Mouse (Mus musculus) ovary, adult 18-20 months (tissue): ENCODE measurements around the gene Gm20431.
"Not testable (repeated sequence)": the region's sequence is repeated elsewhere in the genome, so short reads cannot be mapped to it uniquely, and the experiment has no call there.

Source experiments
- DNase-seq: peaks from one replicate; pipeline ENCODE4 v3.0.0; 2022; ENCODE audit warnings: low spot score, mixed read lengths

Gm20431 gene

DNA sequence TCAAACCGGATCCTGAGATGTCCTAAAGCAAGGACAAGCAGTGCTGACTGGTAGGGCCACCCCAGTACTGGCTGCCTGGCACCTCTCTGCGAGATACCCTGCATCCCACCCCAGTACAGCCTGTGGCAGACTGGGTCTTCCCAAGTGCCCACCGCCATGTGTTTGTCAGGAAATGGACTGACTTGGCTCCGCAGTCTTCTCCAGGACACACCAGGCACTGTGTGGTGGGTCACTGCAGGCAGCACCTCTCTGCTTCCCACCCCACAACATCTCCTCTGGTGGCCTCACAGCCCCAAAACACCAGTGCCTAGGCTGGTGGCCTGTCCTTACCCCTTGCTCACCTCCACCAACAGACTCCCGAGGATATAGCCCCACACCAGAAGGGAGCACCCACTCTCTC is 30.9 kb downstream of the Gm20431 start:
- DNase-seq, result no peak

GRCm38 (mm10) chr2:167629665-167630209 is 31.6 kb downstream of the Gm20431 start:
- DNase-seq, result no peak

DNA sequence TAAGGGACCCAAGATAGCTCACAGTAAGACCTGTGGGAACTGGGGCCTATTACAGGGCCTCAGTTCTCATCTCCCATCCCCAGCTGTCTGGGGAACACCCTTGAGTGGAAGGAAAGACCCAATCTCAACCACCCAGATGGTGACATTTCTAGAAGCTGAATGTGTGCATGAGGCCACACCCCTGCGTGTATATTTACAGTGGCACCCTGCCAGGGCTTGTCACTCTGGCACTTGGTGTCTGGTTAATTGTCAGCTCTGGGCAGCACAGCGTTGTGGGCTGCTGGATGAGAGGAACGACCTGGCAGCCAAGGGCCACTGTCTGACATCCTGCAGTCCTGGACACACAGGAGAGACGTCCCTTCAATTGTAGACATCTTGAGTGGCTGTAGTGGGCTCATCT is 32.4 kb downstream of the Gm20431 start:
- no peak for DNase-seq

GRCm38 (mm10) chr2:167627019-167627418 is 34.3 kb downstream of the Gm20431 start:
- no peak for DNase-seq

GRCm38 (mm10) chr2:167625670-167626069 is 35.6 kb downstream of the Gm20431 start:
- DNase-seq, result no peak

GRCm38 (mm10) chr2:167624368-167625075 is 36.8 kb downstream of the Gm20431 start:
- DNase-seq, result no peak

- no peak for DNase-seq
Observed at GRCm38 (mm10) chr2:167622965-167623364, 38.3 kb downstream of the Gm20431 start.

- no peak for DNase-seq
Observed at GRCm38 (mm10) chr2:167622352-167622751, 38.9 kb downstream of the Gm20431 start.

DNA sequence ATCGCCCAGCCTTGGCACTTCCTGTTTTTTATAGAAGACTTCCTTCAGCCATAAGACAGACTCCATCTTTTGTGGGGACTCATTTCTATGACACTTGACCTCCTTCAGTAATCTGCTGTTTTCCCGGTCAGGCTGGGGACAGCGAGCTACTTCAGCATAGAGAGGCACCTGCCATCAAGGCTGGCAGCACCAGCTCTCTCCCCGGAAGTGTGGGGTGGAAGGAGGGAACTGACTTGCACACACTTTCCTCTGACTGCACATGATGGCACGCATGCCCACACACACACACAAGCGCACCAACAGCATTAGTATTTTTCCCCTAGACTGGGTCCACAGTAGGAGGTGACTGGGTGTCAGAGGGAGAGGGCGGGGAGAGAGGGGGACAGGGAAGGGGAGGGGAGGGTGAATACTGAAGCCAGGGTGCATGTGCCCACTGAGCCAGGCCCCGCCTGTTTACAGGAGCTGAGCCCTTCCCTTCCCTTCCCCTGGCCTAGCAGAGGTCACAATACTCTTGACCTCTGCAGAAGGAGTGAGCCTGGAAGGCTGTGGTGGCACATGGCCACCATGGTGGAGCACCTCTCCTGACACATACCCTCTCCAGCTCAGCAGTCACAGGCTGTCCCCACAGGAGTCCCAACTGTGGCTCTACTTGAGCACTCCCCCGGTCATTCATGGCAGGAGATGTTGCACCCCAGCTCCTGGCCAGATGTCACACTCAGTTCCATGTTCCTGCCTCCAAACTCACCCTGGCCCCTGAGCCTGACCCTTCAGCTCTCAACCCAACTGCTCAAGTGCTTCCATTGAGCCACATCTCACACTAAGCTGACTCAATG is 39.8 kb downstream of the Gm20431 start:
- no peak for DNase-seq

GRCm38 (mm10) chr2:167617472-167617871 is 43.8 kb downstream of the Gm20431 start:
- DNase-seq, result no peak

GRCm38 (mm10) chr2:167617034-167617433 is 44.3 kb downstream of the Gm20431 start:
- DNase-seq, result no peak

DNA sequence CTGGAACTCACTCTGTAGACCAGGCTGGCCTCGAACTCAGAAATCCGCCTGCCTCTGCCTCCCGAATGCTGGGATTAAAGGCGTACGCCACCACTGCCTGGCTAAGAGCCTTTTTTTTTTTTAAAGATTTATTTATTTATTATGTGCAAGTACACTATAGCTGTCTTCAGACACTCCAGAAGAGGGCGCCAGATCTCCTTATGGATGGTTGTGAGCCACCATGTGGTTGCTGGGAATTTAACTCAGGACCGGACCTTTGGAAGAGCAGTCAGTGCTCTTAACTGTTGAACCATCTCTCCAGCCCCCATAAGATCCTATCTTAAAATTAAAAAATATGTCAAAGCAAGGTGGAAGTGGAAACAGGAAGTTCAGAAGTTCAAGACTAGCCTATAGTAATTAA is 48.0 kb downstream of the Gm20431 start:
- DNase-seq, result not testable (repeated sequence)

DNA sequence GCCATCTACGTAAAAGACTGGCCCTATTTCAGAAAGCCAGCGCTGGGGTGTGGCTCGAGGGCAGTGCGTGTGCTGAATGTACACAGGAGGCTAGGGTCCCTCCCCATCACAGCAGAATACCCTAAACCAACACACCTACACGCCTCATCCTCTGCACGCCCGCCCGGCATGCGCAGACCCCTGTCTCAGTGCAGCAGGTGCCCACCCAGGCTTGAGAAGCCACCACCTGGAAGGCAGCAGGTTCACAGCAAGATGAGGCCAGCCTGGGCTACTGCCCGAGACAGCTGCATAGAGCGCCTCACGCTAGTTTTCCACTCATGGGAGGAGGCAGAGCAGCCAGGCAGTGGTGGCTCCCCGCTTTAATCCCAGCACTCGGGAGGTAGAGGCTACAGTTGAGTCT is 49.2 kb downstream of the Gm20431 start:
- DNase-seq, result no peak

DNA sequence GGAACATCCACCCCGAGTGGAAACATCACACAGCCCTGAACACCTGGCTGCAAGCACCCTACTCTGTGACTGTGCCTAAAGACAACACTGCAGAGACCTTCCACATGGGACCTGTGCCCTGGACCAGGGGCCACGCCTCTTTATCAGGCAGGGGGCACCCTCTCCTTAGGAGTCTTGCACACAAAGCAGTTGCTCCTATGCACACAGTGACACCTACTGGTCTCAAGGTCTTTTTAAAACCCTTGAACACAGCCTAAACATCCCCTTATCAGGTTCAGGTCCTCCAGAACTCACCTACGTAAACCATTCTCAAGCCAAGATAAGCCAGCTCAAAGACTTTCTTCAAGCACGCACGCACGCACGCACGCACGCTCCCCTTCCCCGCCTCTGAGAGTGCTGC is 50.0 kb downstream of the Gm20431 start:
- no peak for DNase-seq

DNA sequence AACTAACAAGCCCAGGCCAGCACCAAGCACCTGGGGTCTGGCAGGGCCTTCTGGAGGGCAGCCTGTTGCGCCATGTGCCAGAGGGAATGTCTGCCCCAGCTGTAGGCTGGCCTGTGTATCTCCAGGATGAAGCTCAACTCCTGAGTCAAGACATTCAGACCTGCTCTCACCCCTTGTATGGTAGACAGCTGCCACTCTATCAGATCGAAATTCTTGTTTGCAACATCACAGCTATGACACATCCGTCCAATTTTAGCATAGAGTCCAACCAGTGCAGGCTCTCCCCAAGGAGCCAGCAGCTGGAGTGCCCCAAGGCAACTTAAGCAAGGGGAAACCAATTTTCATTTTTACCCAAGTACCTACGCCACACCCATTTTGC is 54.6 kb downstream of the Gm20431 start:
- DNase-seq, result no peak

- no peak for DNase-seq
Observed at GRCm38 (mm10) chr2:167605817-167606744, 55.2 kb downstream of the Gm20431 start.

DNA sequence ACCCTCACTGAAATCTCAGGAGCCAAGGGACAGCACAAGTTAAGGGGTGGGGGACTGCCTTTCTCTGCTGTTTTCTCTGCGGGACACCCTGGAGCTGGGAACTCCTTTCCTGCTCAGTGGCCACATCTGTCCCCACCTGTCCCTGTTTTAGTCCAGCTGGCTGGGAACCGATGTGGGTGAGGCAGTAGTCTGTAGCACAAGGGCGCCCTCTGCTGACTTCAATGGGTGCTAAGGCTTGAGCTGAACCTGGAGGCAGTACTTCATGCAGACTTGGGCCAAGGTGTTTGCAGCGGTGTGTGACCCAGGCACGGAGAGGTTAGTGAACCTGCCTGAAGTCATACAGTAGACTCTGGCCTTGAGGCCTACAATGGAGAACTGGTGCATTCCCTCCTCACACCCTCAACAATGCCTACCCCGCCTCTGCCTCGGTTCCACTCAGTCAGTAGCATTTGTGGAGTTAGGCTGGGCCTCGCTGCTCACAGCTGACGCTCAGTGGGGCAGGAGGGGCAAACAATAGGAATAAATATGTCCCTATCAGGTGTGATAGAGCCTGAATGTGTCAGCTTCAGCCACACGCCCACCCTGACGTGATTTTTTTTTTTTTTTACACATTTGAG is 56.0 kb downstream of the Gm20431 start:
- peak; percentile 68 for DNase-seq

DNA sequence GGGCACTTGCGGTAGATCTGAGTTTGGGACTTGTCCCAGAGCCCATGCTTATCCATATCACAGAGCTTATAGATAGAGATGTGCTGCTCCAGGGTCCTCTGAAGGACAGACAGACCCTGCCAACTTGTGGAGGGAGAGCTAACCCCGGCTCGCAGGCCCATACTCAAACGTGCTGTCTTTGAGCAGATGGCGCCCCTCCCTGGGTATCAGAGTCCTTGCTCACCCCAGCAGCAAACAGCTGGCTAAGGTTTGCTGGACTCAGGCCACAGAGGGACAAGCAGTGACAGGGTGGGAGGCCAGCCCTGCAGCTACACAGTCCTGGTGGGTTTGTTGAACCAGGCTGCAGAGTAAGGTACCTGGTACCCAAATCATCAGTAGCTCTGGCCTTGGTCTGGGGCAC is 58.3 kb downstream of the Gm20431 start:
- no peak for DNase-seq

- no peak for DNase-seq
Observed at GRCm38 (mm10) chr2:167602364-167602763, 58.9 kb downstream of the Gm20431 start.

DNA sequence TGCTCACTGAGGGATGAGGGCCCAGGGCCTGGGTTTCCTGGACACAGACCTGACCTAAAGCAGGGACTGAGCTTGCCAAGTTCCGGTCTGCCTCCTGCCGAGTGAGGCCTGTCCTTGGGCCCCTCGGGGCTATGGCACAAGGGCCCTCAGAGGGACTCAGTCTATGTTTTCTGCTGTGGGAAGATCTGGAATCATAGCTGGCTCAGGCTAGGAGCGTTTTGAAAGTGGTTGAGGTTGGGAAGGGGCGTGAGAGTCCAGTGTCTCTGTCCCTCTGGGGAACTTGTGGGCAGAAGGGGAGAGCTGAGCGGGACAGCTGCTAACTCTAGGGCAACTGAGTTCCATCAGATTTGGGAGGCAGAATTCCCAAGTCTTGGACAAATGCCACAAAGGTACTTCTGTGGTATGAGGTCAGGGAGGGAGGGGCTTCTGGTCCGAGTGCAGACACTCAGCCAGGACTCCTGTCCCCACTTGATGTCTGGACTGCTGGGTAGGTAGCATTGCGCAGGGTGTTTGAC is 60.8 kb downstream of the Gm20431 start:
- no peak for DNase-seq

DNA sequence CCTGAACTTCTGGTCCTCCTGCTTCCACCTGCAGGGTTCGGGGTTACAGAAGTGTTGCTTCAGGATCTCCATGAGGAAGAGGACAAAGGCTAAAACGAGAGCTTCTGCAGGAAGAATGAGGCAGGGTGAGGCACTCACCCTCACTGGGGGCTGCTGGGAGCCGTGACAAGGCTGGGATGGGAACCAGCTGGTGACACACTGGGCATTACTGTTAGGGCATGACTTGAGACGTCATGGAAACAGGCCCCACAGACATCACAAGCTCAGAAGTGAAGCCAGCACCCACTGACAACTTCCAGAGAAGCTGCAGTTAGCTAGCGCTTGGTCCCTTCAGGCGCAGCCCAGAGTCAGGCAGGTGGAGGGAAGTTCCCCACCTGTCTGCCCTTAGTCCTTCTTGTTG is 61.4 kb downstream of the Gm20431 start:
- no peak for DNase-seq
